Mouse (Mus musculus) hindbrain, embryonic 14.5 days (tissue): ENCODE results near the gene Aldh1l1. TPM values are rescaled to one million over a fixed set of nuclear protein-coding genes. Genes with fewer than 3 reads are reported as not detected.

Source experiments
- ATAC-seq: fragments of 200-750 bp; cut with Nextera tagmentation; 2 replicates; pipeline ENCODE4 v1.8.0; 2017; ENCODE audit warnings: moderate number of reproducible peaks, mild to moderate bottlenecking, moderate TSS enrichment, moderate library complexity; ENCODE audit not compliant: low FRiP score
- DNase-seq: peaks from one replicate; pipeline ENCODE4 v3.0.0-alpha.2; 2015; ENCODE audit warnings: low spot score
- H3K27ac ChIP-seq: fragments of 300-500 bp; sonication (generic); 2 replicates; pipeline ENCODE4 v1.5.1; 2014; ENCODE audit warnings: mild to moderate bottlenecking, moderate library complexity
- H3K27me3 ChIP-seq: fragments of 300-500 bp; sonication (generic); 2 replicates; pipeline ENCODE4 v1.6.1; 2014; ENCODE audit warnings: mild to moderate bottlenecking, low read length, mixed read lengths; ENCODE audit not compliant: control insufficient read depth, insufficient read depth
- H3K36me3 ChIP-seq: fragments of 300-500 bp; sonication (generic); replicated peaks from 2 replicates; pipeline ENCODE4 v1.6.1; 2014; ENCODE audit not compliant: control insufficient read depth, insufficient read depth
- H3K4me1 ChIP-seq: fragments of 300-500 bp; sonication (generic); replicated peaks from 2 replicates; pipeline ENCODE4 v1.6.1; 2014; ENCODE audit warnings: antibody characterized with exemption, low read length, mixed read lengths; ENCODE audit not compliant: control insufficient read depth, insufficient read depth
- H3K4me2 ChIP-seq: fragments of 300-500 bp; sonication (generic); replicated peaks from 2 replicates; pipeline ENCODE4 v1.6.1; 2014; ENCODE audit warnings: mild to moderate bottlenecking, moderate library complexity
- H3K4me3 ChIP-seq: fragments of 300-500 bp; sonication (generic); replicated peaks from 2 replicates; pipeline ENCODE4 v1.5.1; 2014; ENCODE audit warnings: mild to moderate bottlenecking, low read length
- H3K9ac ChIP-seq: fragments of 300-500 bp; sonication (generic); 2 replicates; pipeline ENCODE4 v1.6.1; 2014
- H3K9me3 ChIP-seq: fragments of 300-500 bp; sonication (generic); 2 replicates; pipeline ENCODE4 v1.6.1; 2016; ENCODE audit warnings: low read length; ENCODE audit not compliant: control insufficient read depth
- WGBS: fragments of 180-500 bp; shearing (Covaris S2); extraction: QIAGEN DNeasy Blood & Tissue Kit; methylation state at CpG from one replicate; pipeline ENCODE4 v1.1.7; 2014; 5-methylcytosine and 5-hydroxymethylcytosine counted together
- polyA plus RNA-seq: library from polyadenylated mRNA; unstranded; fragments of >200 nt; fragmentation: Nextera tagmentation; extraction: Ambion mirVana; gene quantifications from 2 replicates; pipeline ENCODE4 v1.2.1, GENCODE M21; 2014

Gene Aldh1l1
- polyA plus RNA-seq, 1 experiment from 2014 or later: 47.0 TPM

DNA sequence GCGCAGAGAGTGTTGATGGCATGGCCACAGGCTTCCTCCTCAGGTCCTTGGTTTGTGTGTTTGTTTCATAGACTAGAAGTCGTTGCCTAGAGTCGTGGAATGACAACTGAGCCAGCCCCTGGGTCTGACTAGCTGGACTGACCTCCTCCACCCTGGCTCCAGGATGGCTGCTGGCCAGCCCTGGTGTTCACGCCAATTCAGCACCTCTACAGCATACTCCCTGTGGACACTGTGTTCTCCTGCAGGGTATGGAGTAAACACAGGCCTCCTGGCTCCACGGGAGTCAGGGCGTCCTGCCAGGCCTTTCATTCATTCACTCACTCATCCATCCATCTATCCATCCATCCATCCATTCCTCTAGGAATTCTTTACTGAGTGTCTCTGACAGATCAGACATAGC, 22.9 kb downstream of the Aldh1l1 start:
- Histone ChIP-seq H3K36me3 (no peaks in the 10 kb centered on the region), H3K27ac (peak overlapping the region; percentile 43; the same call in 1 of the 2 replicates), H3K4me3 (no peak overlapping the region), H3K4me2 (no peak overlapping the region), H3K4me1 (peaks cover 12% of the 10 kb centered on the region), H3K9ac (no peak overlapping the region), H3K27me3 (no peaks in the 10 kb centered on the region), H3K9me3 (no peaks in the 10 kb centered on the region)
- 50% methylated on average over 6 of the region's 6 CpGs for WGBS
- no peak for DNase-seq
- peak; percentile 35; the same call in 1 of the 2 replicates for ATAC-seq

DNA sequence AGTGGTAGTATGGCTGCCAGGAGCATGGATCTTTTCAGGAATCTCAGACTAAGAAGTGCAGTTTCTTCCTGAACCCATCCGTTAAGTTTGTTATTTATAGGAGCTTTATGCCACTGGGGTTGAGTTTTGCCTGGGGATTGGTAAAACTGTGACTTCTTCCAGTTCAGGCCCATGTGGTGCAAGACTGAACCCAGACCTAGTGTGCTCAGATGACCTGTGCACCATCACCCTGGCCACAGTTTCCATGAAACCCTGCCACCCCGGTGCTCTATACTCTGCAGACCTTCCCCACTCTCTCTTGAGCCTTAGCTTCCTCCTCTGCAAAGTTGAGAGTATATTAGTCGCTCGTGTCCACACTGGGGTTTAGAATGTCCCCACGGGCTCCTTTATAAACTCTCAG, 26.2 kb downstream of the Aldh1l1 start:
- no peak overlapping the region for H3K4me3 ChIP-seq
- H3K9me3 ChIP-seq: no peaks in the 10 kb centered on the region
- DNase-seq (no peak), ATAC-seq (no peak)
- H3K4me2 ChIP-seq: no peak overlapping the region
- peaks cover 6% of the 10 kb centered on the region for H3K4me1 ChIP-seq
- H3K27ac ChIP-seq: no peak overlapping the region
- H3K9ac ChIP-seq: no peak overlapping the region
- no peaks in the 10 kb centered on the region for H3K27me3 ChIP-seq
- no peaks in the 10 kb centered on the region for H3K36me3 ChIP-seq
- WGBS: 87% methylated on average over 5 of the region's 5 CpGs

DNA sequence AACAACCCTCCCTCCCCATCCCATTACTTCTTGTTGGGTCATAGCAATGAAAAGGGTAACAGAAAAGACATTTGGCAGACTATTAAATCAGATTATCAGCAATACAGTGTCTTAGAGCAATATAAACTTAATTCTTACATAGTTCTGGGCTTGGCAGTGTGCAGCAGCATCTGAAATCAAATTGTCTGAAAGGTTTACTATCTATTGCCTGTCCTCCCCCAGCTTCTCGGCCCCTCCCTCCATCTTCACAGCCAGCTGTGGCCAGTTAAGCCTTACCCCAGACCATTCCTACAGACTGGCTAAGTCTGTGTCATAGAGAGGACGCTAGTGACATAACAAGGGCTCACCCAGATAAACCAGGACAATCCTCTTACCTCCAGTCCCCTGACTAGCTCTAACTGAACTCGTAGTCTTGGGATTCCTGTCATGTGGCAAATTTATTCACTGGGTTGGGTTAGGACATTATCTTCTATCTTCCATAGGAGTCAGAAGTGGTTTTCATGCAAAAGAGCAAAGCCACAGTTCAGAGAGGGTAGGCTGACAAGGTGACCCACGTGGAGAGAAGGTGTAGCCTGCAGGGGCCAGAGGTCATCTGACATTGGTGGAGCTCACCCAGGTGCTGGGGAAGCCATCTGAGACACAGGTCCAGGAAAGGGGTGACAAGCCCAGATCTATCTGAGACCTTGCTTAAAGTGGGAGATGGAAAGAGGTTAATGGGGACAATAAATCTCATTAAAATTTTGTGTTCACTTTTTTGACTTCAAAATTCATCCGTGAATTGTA, 27.0 kb downstream of the Aldh1l1 start:
- Histone ChIP-seq H3K27me3 (no peaks in the 10 kb centered on the region), H3K4me3 (no peak overlapping the region), H3K4me2 (no peak overlapping the region), H3K27ac (no peak overlapping the region), H3K4me1 (no peaks in the 10 kb centered on the region; the same call in 1 of the 2 replicates), H3K36me3 (no peaks in the 10 kb centered on the region), H3K9ac (no peak overlapping the region), H3K9me3 (no peaks in the 10 kb centered on the region)
- no peak for ATAC-seq
- DNase-seq: no peak
- 84% methylated on average over 5 of the region's 5 CpGs for WGBS

DNA sequence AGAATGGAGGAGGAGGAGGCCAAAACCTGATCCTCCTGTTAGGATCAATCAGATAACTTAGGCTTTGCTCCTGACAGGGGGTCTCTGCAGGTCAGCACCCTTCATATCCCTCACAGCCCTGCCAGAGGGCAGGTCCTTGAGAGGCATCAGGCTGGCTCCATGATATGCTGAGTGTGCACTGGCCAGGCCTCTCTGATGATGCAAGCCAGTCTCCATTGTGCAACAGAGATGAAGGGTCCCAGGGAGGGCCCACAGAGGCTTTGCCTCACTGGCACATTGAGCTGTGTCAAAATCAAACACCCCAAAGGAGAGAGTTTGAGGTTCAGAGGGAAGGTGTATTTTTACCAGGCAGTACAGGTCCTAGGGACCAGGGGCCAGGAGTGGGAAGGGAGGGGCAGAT, 28.1 kb downstream of the Aldh1l1 start:
- Histone ChIP-seq H3K4me2 (no peak overlapping the region), H3K4me1 (no peaks in the 10 kb centered on the region), H3K27ac (no peak overlapping the region), H3K9ac (no peak overlapping the region), H3K4me3 (no peak overlapping the region), H3K36me3 (no peaks in the 10 kb centered on the region), H3K9me3 (no peaks in the 10 kb centered on the region), H3K27me3 (no peaks in the 10 kb centered on the region)
- DNase-seq (no peak), ATAC-seq (no peak)

DNA sequence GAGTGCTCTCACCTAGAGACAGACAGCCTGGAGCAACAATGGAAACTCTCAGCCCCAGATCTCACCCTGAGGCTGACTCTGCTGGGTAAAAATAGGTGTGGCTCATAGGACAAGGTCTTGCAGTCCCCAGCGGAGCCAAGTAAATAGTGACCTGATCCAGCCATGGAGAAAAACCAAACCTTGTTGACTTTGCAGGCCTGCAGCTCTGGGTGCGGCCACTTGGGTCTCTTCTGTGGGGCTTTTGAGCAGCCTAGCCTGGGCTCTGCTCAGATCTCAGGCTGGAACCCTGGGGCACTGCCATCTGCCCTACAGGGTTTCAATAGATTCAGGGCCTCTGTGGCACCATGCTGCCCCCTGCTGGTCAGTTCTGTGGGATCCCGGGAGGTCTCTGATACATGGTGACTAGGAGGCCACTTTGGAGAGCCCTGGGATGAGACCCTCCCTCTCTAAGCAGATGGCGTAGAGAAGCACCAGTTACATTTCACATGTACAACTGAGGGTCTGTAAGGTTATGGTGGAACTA, 28.7 kb downstream of the Aldh1l1 start:
- peak; percentile 84; the same call in 1 of the 2 replicates for ATAC-seq
- Histone ChIP-seq H3K27ac (no peak overlapping the region), H3K9ac (no peak overlapping the region), H3K36me3 (no peaks in the 10 kb centered on the region), H3K9me3 (no peaks in the 10 kb centered on the region), H3K4me2 (no peak overlapping the region), H3K27me3 (no peaks in the 10 kb centered on the region), H3K4me1 (no peaks in the 10 kb centered on the region), H3K4me3 (no peak overlapping the region)
- DNase-seq: peak; percentile 76
- WGBS: 42% methylated on average over 4 of the region's 4 CpGs

DNA sequence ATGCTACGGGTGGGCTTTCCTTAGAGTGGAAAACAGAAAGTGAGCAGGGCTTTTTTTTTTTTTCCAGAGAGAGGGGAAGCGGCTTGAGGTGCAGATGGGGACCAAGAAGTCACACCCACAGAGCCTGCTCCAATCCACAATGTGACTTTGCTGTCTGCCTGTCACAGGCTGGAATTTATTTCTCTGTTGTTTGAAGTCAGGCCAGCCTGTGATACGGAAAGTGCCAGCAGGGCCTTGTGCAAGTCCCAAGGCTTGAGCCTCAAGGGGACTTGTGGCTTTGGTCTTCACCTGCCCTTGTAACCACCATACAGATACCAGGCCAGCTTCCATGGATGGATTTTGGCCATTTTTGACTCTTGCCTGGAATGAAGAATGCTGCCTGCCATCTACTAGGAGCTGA, 32.7 kb downstream of the Aldh1l1 start:
- ATAC-seq: no peak
- no peak overlapping the region for H3K27ac ChIP-seq

DNA sequence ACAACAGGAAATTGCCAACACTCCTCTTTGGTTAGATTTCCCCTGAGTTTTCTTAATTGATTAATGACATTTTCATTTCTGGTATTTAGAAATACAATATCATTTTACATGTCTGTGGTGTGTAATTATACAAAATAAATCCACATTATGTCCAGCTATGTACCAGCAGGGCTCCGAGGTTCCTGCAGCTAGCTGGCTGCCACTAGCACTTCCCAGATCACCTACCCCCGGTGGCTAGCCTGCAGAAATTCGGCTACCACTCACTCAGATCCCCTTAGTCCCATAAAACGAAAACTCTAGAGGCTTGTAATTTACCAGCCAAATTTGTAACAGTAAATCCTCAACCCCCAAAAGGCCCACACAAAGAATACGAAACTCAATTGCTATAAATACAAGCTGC, 33.1 kb downstream of the Aldh1l1 start:
- WGBS: 57% methylated on average over 5 of the region's 5 CpGs
- Histone ChIP-seq H3K27me3 (no peaks in the 10 kb centered on the region), H3K9me3 (no peaks in the 10 kb centered on the region), H3K36me3 (no peaks in the 10 kb centered on the region), H3K4me3 (no peak overlapping the region), H3K27ac (no peak overlapping the region), H3K4me2 (no peak overlapping the region), H3K4me1 (no peaks in the 10 kb centered on the region), H3K9ac (no peak overlapping the region)
- no peak for ATAC-seq
- no peak for DNase-seq

More for the DNA sequence above, 32.7 kb downstream of the Aldh1l1 start:
- no peaks in the 10 kb centered on the region for H3K36me3 ChIP-seq
- DNase-seq: no peak
- H3K27me3 ChIP-seq: no peaks in the 10 kb centered on the region
- H3K9me3 ChIP-seq: no peaks in the 10 kb centered on the region
- H3K4me2 ChIP-seq: no peak overlapping the region
- H3K4me3 ChIP-seq: no peak overlapping the region
- 72% methylated on average over 3 of the region's 3 CpGs for WGBS
- no peaks in the 10 kb centered on the region for H3K4me1 ChIP-seq
- no peak overlapping the region for H3K9ac ChIP-seq

DNA sequence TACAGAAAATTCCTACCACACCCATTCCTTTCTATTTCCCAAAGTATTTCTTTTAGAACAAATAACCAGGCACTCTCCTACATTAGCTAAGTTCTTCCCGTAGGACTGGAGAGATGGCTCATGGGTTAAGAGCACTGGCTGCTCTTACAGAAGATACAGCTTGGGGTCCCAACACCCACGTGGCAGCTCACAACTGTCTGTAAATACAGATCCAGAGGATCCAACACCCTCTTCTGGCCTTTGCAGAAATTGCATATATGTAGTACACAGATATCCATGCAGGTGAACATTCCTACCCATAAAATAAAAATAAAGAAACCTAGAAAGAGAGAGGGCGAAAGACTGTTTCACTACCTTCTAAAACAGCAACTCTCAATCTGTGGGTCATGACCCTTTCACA, 40.2 kb downstream of the Aldh1l1 start:
- Histone ChIP-seq H3K9me3 (no peaks in the 10 kb centered on the region), H3K4me3 (no peak overlapping the region), H3K4me1 (no peaks in the 10 kb centered on the region), H3K4me2 (no peak overlapping the region), H3K27ac (no peak overlapping the region), H3K36me3 (no peaks in the 10 kb centered on the region), H3K9ac (no peak overlapping the region), H3K27me3 (no peaks in the 10 kb centered on the region)
- ATAC-seq (no peak), DNase-seq (no peak)
- 76% methylated on average over 3 of the region's 3 CpGs for WGBS

DNA sequence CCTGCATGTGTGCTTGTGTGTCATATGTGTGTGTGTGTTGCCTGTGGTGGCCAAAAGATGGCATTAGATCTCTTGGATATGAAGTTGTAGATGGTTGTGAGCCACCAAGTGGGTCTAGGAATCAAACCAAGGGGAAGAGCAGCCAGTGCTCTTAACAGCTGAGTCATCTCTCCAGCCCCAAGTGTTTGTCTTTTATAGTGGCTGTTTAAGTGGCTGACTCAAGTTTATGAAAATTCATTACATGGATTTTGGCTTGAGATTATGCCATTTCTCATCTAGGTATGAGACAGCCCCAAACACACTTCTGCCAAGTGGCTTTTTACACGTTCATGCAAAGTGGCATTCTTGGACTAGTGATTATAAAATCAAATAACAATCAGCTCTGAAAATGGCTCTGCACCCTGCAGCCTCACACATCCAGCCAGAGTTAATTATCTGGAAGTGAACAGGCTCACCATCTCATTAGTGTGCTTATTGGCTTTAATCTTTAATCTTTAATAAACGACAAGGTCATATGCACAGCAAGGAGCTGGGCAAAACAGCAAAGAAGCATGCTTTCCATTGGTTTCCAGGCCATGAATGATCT, 43.3 kb downstream of the Aldh1l1 start:
- H3K27ac ChIP-seq: no peak overlapping the region
- H3K4me2 ChIP-seq: no peak overlapping the region
- H3K4me1 ChIP-seq: no peaks in the 10 kb centered on the region
- no peaks in the 10 kb centered on the region for H3K36me3 ChIP-seq
- no peaks in the 10 kb centered on the region for H3K9me3 ChIP-seq
- no peak overlapping the region for H3K9ac ChIP-seq
- H3K27me3 ChIP-seq: no peaks in the 10 kb centered on the region
- ATAC-seq: peak; percentile 36
- 33% methylated on average over 2 of the region's 2 CpGs for WGBS
- no peak overlapping the region for H3K4me3 ChIP-seq
- no peak for DNase-seq
